Mouse (Mus musculus) layer of hippocampus, postnatal 25 days (tissue): ENCODE measurements around the gene Samd8. TPM values are rescaled to one million over a fixed set of nuclear protein-coding genes. Genes with fewer than 3 reads are reported as not detected.

Experiments
- DNase-seq, 2 experiments: peaks; one replicate each; pipeline ENCODE4 v3.0.0; 2022; ENCODE audit warnings: mixed read lengths in 2 of 2, low spot score in 1 of 2; ENCODE audit errors: extremely low spot score in 1 of 2
- total RNA-seq, 2 experiments: library from RNA; stranded (reverse); gene quantifications; 2 replicates each; pipeline ENCODE4 v1.2.3; 2021

The Samd8 gene
- total RNA-seq, 2 experiments from 2014 or later, result 77.5 to 83.4 TPM

GRCm38 (mm10) chr14:21822795-21823374 lies 72.6 kb downstream of the Samd8 start:
- peak in 1 of 2 experiments; percentile 58 for DNase-seq

- no peak for DNase-seq
These were observed 73.6 kb downstream of the Samd8 start for GRCm38 (mm10) chr14:21823897-21824296.

- no peak for DNase-seq
These were observed 74.6 kb downstream of the Samd8 start, which contains the start of gene Vdac2 for GRCm38 (mm10) chr14:21824938-21825337. Gene Vdac2 (plus strand): TSS chr14:21825238.

- DNase-seq, result no peak
These were observed 75.6 kb downstream of the Samd8 start for GRCm38 (mm10) chr14:21825786-21826491.

- peak; percentile 86 to 98 for DNase-seq
These were observed 80.8 kb downstream of the Samd8 start for GRCm38 (mm10) chr14:21830876-21831767.

GRCm38 (mm10) chr14:21831830-21832403 lies 81.6 kb downstream of the Samd8 start:
- no peak for DNase-seq

- DNase-seq, result no peak
These were observed 88.1 kb downstream of the Samd8 start for GRCm38 (mm10) chr14:21838336-21839017.

GRCm38 (mm10) chr14:21841819-21842592 lies 91.7 kb downstream of the Samd8 start:
- DNase-seq, result no peak

GRCm38 (mm10) chr14:21843263-21843662 lies 92.9 kb downstream of the Samd8 start:
- no peak for DNase-seq

- no peak for DNase-seq
These were observed 96.6 kb downstream of the Samd8 start for GRCm38 (mm10) chr14:21846827-21847380.

- peak in 1 of 2 experiments; percentile 41 for DNase-seq
These were observed 97.2 kb downstream of the Samd8 start for GRCm38 (mm10) chr14:21847381-21848165.

Other genes starting within 250 kb of the Samd8 start
- 1 to 10 TPM in 1 of 2 experiments, under 1 TPM in 1; 0.39 to 1.2 TPM for gene Dupd1, start 36.0 kb upstream of the Samd8 start, total RNA-seq
- gene Dusp13, start 650 bp downstream of the Samd8 start, total RNA-seq, result under 1 TPM in 1 of 2 experiments, not detected in 1; 0.92 TPM
- 100 to 1,000 TPM; 218 to 242 TPM for gene Vdac2, start 74.7 kb downstream of the Samd8 start, total RNA-seq
- gene Comtd1, start 98.4 kb downstream of the Samd8 start, total RNA-seq, result 10 to 100 TPM; 24.7 to 33.0 TPM
- gene Zfp503, start 239.1 kb downstream of the Samd8 start, total RNA-seq, result 1 to 10 TPM; 2.6 to 2.8 TPM